Mouse (Mus musculus): ENCODE data around the gene Cdk17.
A peak's percentile ranks its signal among the peaks of the same experiment; 100 is the strongest.

Gene Cdk17

DNA sequence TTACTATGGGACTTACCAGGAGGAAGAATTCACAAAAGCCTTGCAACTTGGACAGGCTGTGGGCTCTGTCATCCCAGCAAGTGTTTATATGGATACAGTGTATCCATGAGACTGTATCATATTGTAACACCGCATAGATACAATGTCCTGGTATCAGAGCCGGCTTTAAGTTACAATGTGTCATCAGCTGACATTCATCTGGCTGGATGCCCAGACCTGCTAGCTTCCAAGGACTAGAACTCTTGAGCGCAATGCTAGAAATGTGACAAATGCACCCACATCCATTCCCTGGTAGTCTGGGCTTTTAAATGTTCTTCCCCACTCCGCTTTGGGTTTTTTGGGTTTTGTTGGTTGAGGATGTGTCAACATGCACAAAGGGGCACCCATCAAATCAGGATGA, 127.7 kb downstream of the Cdk17 start:
- DNase-seq (ENCODE audit: low spot score): peak; percentile 86

DNA sequence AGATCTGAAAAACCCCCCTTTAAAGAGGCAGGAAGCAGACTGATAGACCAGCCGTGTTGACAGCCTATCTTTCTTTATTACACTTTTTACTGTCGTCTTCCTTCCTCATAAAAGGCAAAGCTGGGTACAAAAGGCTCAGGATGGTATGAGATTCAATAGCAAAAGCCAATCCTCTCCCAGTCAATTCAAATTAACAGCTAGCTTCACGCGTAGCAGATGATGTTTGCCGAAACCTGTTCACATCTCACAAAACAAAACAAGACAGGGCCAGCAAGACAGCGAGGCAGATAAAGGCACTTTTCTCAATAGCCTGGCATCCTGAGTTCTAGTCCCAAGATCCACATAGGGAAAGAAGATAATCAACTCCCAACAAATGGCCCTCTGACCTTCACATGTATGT, 128.7 kb downstream of the Cdk17 start:
- DNase-seq (ENCODE audit: low spot score): no peak

DNA sequence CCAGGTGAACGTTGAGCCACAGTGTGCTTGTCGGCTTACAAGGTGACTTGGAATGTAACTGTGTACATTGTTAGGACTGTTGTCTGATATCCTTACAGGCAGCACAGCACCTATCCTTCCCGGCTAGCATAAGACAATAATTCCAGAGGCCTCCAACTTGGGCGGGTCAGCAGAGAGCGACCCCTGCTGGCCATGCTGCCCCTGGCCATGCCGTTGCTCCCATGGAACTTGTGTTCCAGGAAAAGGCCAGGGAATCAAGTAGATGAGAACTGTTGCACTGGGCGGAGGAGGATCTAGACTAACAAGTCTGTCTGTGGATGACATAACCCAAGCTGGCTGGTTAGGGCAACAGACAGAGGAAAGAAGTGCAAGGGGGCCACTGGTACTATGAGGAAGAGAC, 130.7 kb downstream of the Cdk17 start:
- DNase-seq (ENCODE audit: low spot score): peak; percentile 80

GRCm38 (mm10) chr10:93291843-93292242, 131.2 kb downstream of the Cdk17 start:
- DNase-seq (ENCODE audit: low spot score): peak; percentile 91

DNA sequence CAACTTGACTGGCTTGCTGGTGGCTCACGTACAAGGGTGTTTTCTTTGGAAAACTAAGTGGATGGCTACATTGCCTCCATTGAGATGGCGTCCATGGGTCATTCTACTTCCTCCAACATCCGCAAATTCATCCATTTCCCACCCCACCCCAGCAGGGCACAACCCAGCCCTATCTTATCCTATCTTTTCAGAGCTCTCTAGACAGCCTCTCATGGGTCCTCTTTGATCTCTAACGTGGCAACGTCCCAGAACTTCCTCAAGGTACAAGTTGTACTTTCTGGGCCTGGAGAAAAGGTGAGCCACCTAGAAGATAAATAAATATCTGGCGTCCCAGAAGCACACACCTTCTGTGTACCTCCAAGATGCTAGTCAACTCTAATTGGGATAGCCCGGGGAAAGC, 132.9 kb downstream of the Cdk17 start:
- DNase-seq (ENCODE audit: low spot score): no peak

GRCm38 (mm10) chr10:93294547-93295219, 134.0 kb downstream of the Cdk17 start:
- no peak for DNase-seq (ENCODE audit: low spot score)

GRCm38 (mm10) chr10:93297774-93298173, 137.1 kb downstream of the Cdk17 start:
- no peak for DNase-seq (ENCODE audit: low spot score)

- DNase-seq (ENCODE audit: low spot score): no peak
These were observed 137.5 kb downstream of the Cdk17 start for GRCm38 (mm10) chr10:93298208-93298607.

DNA sequence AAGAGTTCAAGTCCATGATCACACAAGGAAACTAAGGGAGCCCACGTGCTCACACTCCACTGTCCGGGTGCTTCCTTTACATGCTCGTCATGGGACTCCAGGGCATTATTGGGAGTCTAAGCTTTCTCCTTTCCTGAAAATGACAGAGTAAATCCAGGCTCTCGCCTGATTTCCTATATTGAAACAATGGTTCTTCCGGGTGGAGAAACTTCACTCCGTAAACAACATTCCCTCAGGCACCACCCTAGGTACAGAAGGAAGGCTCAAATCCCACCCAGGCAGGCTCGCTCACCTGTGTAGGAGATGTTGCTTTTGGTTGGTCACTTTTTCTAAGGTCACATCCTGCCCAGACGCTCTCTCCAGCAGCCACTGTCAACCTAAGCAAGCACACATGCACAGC, 141.2 kb downstream of the Cdk17 start:
- no peak for DNase-seq (ENCODE audit: low spot score)

DNA sequence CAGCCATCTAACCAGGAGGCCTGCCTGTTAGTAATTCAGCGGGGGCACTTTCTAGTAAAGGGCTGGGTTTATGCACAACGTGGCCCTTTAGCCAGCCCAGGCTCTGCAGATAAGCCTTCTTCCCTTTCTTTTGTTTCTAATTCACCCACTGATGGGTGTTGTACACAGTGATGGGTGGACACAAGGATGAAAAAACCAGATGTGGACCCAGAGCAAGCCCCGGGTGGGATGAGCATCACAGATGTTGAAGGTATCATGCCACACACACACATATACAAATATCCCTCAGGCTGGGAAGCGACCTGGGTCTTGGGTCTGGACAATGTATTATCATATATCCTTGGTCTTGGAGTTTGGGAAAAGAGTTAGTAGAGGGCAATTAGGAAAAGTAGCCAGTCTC, 142.6 kb downstream of the Cdk17 start:
- DNase-seq (ENCODE audit: low spot score): no peak

- DNase-seq (ENCODE audit: low spot score): no peak
These were observed 145.3 kb downstream of the Cdk17 start for GRCm38 (mm10) chr10:93305946-93306345.

DNA sequence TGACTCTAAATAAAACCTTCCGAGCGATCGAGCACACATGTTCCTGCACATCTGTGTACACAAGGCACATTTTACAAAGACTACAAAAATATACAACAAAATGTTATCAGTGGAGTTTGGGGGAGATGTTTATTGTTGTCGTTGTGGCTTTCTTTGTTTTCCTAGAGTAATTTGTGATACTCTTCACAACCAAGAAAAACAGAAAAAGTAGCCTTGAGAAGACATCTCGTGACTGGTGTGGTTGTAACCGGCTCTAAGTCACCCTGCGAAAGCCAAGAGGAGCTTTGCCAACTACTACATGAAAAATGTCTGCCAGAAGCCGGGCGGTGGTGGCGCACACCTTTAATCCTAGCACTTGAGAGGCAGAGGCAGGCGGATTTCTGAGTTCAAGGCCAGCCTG, 145.7 kb downstream of the Cdk17 start:
- DNase-seq (ENCODE audit: low spot score): no peak

DNA sequence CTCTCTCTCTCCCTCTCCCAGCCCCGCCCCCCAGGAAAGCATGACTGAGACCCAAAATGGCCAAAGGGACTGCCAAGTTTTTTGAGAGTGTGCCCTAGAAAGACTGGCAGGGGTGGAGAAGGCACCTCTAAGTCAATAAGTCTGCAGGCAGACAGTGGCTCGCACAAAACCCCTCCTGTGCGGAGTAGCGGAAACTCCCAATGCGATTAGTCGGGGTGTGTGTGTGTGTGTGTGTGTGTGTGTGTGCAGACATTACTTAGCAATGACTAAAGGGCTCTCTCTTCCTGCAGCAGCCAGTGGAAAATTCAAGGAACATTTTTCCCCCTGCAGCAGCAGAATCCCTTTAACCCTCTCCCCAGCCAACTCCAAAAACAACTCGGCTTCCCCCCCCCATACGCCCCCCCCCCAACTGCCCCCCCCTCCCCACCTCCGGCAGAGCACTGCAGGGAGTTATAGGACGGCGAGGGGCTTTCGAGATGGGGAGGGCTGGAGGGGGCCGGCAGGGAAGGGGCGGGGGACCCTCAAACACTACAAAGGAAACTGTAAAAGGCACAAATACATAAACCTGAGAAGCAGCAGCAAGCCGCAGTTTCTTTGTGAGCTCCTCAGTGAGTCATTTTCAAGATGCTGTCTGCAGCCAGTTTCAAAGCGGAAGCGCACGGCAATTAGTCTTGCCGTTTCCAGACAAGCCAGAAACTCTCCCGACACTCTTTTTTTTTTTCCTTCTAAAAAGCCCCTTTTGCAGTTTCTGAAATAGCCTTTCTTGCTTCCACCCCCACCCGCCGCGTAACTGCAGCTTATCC, 148.7 kb downstream of the Cdk17 start:
- DNase-seq (ENCODE audit: low spot score): peak; percentile 54

DNA sequence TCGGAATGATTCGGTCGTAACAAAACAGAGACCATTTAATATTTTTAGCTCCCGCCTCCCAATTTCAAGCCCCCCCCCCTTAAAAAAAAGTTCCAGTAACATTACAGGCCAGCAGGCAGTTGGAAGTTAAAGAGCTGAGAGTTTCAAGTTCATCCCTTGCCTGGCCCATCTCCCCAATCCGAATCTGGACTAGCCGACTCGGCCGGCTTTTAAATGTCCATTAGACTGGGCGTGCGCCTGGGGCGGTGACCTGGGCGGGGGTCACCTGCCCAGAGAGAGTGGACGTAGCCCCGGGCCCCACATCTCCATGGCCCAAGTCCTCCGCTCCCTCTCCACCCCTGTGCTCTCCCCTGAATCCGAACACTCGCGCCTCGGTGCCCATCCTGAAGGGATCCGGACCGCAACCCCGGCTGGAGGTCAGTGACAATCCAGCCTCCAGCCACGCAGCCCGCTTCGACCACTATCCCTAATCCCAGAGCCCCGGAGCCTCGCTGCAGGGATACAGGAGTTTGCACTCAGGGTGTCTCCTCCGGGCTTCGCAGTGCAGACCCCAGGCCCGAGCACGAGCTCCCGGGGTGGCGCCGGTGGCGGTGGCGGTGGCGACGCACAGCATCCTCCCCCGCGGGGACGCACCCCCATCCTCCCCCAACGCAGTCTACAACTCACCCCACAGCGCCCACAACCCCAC, 149.4 kb downstream of the Cdk17 start:
- DNase-seq (ENCODE audit: low spot score): peak; percentile 56

DNA sequence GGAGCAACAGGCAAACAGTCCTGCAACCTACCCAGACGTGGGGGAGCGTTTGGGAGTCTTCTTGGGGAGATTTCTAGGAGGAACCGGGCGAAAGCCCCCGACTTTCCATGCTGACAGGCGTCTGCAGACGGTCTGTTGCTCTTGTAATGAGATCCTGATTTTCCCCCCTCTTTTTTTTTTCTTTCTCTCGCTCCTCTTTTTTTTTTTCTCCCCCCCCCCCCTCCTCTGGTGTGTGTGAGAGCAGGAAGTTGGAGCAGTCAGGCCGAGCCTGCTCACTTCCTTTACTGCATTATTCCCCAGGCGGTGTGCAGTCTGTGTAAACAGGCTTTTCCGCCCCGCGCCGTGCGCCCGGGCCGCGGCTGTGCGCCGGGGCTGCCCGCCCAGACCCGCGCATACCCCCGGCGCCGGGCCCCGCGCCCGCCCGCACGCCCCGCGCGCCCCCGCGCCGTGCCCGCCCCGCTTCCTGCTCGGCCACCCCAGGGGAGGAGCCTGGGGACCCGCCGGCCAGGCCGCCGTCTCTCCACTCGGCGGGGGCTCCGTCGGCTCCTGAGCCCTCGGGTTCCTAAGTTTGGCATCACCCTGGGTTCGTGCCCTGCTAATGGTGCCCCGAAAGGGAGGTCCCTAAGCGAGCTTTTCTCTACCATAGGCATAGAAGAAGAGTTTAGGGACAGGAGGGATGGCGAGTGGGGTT, 150.2 kb downstream of the Cdk17 start, which contains the start of gene Elk3:
Elk3 (minus strand) TSS at position 415 of the 691 bp plus-strand sequence.
- DNase-seq (ENCODE audit: low spot score): peak; percentile 61

DNA sequence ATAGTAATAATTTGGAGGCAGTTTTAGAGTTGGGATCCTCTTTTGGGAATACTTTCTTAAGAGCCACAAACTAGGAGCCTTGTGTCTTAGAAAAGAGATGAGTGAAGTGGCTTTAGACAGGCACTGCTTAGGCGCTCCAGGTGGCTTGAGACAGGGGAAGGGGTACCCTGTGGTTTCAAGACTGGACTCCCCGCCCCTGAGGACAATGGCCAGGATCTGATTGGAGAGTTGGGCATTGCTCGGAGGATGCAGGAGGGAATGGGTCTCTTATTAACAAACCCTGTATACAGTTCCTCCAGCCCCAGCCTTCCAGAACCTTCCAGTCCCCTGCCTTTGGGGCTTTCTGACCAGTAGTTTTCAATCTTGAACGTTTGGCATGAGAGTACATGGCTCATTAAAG, 150.9 kb downstream of the Cdk17 start:
- no peak for DNase-seq (ENCODE audit: low spot score)

All from testis, postnatal 10 days (tissue).